Mouse (Mus musculus) fat pad, adult 2 months (tissue): ENCODE data around the gene Ranbp2.
"Not testable (repeated sequence)": the region's sequence is repeated elsewhere in the genome, so short reads cannot be mapped to it uniquely, and the experiment has no call there.

Experiments
- DNase-seq: peaks from one replicate; pipeline ENCODE4 v3.0.0-alpha.2; 2011; ENCODE audit warnings: low read depth, low spot score; ENCODE audit errors: extremely low read depth

The Ranbp2 gene

GRCm38 (mm10) chr10:58495637-58496036 lies 48.9 kb downstream of the Ranbp2 start:
- DNase-seq: no peak

GRCm38 (mm10) chr10:58496732-58497131 lies 50.0 kb downstream of the Ranbp2 start:
- DNase-seq: no peak

DNA sequence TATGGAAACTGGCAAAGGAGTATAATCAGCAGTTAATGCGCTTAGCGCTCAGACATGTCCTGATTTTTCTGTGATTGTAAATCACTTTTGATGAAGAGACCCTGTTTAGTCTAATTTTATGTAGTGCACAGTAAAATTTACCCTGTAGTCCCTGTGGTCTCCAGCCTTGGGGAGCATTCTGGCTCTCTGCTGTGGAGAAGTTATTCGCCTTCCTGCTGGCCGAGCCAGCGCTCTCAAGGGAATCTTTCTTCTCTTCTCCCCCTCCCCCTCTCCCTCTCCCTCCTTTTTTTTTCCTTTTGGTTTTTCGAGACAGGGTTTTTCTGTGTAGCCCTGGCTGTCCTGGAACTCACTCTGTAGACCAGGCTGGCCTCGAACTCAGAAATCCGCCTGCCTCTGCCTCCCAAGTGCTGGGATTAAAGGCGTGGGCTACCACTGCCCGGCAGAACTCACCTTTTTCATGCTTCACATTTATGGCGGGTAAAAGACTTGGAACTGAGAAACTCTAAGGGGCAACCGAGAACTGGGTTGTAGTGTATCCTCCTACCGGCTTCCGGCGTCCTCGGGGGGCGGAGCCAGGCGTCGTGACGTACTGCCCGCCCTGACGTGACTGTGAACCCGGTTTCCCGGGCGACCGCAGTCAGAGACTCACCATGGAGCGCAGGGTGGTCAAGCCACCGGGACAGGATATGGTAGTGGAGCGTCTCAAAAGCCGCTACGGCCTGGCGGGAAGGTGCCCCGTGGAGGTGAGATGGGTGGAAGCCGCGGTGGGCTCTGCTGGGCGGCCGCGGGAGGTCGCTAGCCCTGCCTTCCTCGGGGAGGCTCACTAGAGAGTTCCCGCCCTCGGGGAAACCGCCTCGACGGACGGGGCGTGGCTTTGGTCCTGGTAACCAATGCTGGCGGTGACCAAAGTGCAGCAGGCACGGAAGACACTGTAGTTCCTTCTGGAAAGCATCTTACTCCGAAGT lies 50.9 kb downstream of the Ranbp2 start, which contains the start of gene Ccdc138:
Ccdc138 (plus strand) TSS at position 629 of the 965 bp plus-strand sequence.
- DNase-seq: no peak

DNA sequence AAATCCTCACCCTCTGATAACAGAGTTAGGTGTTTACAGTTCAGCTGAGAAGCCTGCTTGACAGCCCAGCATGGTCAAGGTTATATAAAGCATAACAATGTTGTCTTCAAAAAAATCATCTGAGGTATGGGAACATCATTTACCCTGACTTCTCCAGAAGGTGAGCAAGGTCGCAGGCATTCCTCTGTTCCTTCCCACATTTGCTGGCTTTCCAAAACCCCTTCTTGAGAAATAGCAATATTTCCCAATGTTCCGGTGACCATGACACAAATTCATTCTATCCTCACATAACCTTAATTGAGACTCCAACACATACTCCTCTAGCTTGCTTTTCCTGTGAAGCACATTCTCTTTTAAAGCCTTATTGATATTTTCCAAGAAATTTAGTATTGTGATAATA lies 51.8 kb downstream of the Ranbp2 start:
- no peak for DNase-seq

DNA sequence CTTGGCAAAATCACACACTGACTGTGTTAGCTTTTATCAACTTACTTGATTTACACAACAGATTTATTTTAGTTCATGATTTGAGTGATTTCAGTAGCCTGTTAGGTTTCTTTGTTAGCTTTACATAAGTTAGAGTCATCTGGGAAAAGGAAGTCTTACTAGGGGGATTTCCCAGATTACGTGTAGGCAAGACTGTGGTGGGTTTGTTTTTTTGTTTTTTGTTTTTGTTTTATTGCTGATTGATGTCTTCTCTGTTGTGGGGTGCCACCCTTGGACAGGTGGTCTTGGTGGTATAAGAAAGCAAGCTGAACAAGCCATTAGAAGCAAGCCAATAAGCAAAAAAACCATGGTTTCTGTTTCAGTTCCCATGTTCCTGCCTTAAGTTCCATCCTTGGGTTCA lies 82.6 kb downstream of the Ranbp2 start:
- DNase-seq: no peak

GRCm38 (mm10) chr10:58530896-58531790 lies 84.4 kb downstream of the Ranbp2 start:
- DNase-seq: no peak

DNA sequence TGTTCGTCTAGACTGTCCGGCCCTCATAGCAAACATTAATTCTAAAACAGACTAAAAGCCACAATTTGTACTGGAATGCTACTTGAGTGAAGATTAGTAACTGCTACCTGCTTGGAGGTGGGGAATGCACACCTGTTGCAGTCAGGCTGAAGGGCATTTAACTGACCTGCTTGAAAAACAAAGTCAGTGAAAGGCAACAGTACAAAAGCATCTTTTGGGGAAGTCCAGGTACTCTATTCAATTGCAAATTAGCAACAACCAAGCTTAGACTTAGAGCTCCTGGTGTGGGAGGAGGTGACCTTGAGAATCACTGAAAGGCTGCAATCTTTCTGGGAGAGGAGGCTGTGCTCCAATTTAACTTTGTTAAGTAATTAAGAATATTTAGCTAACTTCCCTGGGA lies 85.5 kb downstream of the Ranbp2 start:
- DNase-seq: no peak

DNA sequence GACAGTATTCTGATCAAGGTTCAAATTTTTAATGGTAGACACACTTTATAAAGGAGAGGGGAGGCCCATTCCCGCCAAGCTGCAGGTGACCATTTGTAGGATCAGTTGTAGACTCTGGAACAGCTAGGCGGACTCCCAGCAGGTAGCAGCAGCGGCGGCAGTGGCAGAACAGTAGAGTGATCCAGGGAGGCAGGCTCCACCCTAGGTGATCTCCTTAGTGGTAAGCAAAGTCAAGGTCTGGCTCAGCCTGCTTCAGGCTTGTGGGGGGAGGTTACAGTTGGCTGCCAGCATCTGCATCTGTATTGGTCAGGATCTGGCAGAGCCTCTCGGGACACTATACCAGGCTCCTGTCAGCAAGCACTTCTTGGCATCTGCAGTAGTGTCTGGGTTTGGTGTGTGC lies 89.6 kb downstream of the Ranbp2 start:
- not testable (repeated sequence) for DNase-seq

- no peak for DNase-seq
These were observed 93.9 kb downstream of the Ranbp2 start for GRCm38 (mm10) chr10:58540613-58541012.
